Mouse (Mus musculus) midbrain, embryonic 13.5 days (tissue): ENCODE measurements around the gene Elmod3. TPM values are rescaled to one million over a fixed set of nuclear protein-coding genes. Genes with fewer than 3 reads are reported as not detected.
A peak's percentile ranks its signal among the peaks of the same experiment; 100 is the strongest.

Experiments
- ATAC-seq: fragments of 200-750 bp; cut with Nextera tagmentation; 2 replicates; pipeline ENCODE4 v1.8.0; 2017; ENCODE audit warnings: mild to moderate bottlenecking, moderate TSS enrichment, moderate library complexity
- H3K27ac ChIP-seq: fragments of 300-500 bp; sonication (generic); 2 replicates; pipeline ENCODE4 v1.5.1; 2015; ENCODE audit warnings: inconsistent platforms, mild to moderate bottlenecking, moderate library complexity
- H3K27me3 ChIP-seq: fragments of 300-500 bp; sonication (generic); 2 replicates; pipeline ENCODE4 v1.6.1; 2015; ENCODE audit warnings: mild to moderate bottlenecking, inconsistent platforms
- H3K36me3 ChIP-seq: fragments of 300-500 bp; sonication (generic); 2 replicates; pipeline ENCODE4 v1.6.1; 2015; ENCODE audit warnings: mild to moderate bottlenecking, inconsistent platforms
- H3K4me1 ChIP-seq: fragments of 300-500 bp; sonication (generic); replicated peaks from 2 replicates; pipeline ENCODE4 v1.6.1; 2015; ENCODE audit warnings: inconsistent platforms
- H3K4me2 ChIP-seq: fragments of 300-500 bp; sonication (generic); replicated peaks from 2 replicates; pipeline ENCODE4 v1.6.1; 2015; ENCODE audit warnings: moderate library complexity, mild to moderate bottlenecking, inconsistent platforms
- H3K4me3 ChIP-seq: fragments of 300-500 bp; sonication (generic); replicated peaks from 2 replicates; pipeline ENCODE4 v1.5.1; 2015; ENCODE audit warnings: mild to moderate bottlenecking, inconsistent platforms
- H3K9ac ChIP-seq: fragments of 300-500 bp; sonication (generic); replicated peaks from 2 replicates; pipeline ENCODE4 v1.6.1; 2015; ENCODE audit warnings: mild to moderate bottlenecking, inconsistent platforms
- H3K9me3 ChIP-seq: fragments of 300-500 bp; sonication (generic); 2 replicates; pipeline ENCODE4 v1.6.1; 2016; ENCODE audit warnings: mild to moderate bottlenecking, inconsistent platforms
- WGBS: fragments of 180-500 bp; shearing (Covaris S2); methylation state at CpG from one replicate; pipeline ENCODE4 v1.1.7; 2015; 5-methylcytosine and 5-hydroxymethylcytosine counted together
- polyA plus RNA-seq: library from polyadenylated mRNA; unstranded; fragments of >200 nt; fragmentation: Nextera tagmentation; extraction: Ambion mirVana; gene quantifications from 2 replicates; pipeline ENCODE4 v1.2.1, GENCODE M21; 2015

Elmod3 gene
- polyA plus RNA-seq, 1 experiment from 2014 or later: 15.7 TPM

GRCm38 (mm10) chr6:72607676-72608075, 9.5 kb upstream of the Elmod3 start:
- H3K4me2 ChIP-seq: no peak overlapping the region
- no peak overlapping the region for H3K27ac ChIP-seq
- ATAC-seq: no peak
- H3K9me3 ChIP-seq: no peaks in the 10 kb centered on the region
- H3K27me3 ChIP-seq: no peaks in the 10 kb centered on the region
- peaks cover 79% of the 10 kb centered on the region for H3K36me3 ChIP-seq
- no peaks in the 10 kb centered on the region for H3K4me1 ChIP-seq
- H3K9ac ChIP-seq: no peak overlapping the region
- 93% methylated on average over 5 of the region's 5 CpGs for WGBS
- H3K4me3 ChIP-seq: no peak overlapping the region

GRCm38 (mm10) chr6:72607060-72607459, 8.8 kb upstream of the Elmod3 start:
- Histone ChIP-seq H3K36me3 (peaks cover 76% of the 10 kb centered on the region), H3K27me3 (no peaks in the 10 kb centered on the region), H3K4me1 (no peaks in the 10 kb centered on the region), H3K9ac (no peak overlapping the region), H3K4me3 (no peak overlapping the region), H3K27ac (no peak overlapping the region), H3K9me3 (no peaks in the 10 kb centered on the region), H3K4me2 (no peak overlapping the region)
- no peak for ATAC-seq
- WGBS: 84% methylated on average over 4 of the region's 4 CpGs

DNA sequence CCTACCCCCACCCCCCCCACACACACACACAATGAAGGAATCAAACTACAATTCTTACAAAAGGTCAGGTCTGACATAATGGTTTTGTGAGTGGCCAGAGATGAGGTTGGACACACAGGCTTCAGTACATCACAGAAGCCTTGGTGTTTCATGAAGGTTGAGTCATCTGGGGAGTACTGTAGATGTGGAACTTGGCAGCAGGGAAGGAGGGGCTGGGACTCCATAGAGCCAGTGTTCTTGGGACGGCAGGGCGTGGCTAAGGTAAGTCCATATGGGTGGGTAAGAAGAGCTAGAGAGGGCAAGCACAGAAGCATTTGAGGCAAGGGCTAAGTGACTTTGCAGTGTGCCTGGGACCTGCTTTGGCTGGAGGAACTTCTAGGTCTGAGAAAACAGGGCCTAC, 5.9 kb upstream of the Elmod3 start:
- 85% methylated on average over 2 of the region's 2 CpGs for WGBS
- no peak overlapping the region for H3K4me3 ChIP-seq
- no peak for ATAC-seq
- peaks cover 48% of the 10 kb centered on the region for H3K36me3 ChIP-seq
- no peaks in the 10 kb centered on the region for H3K9me3 ChIP-seq
- no peak overlapping the region for H3K27ac ChIP-seq
- no peaks in the 10 kb centered on the region for H3K27me3 ChIP-seq
- no peak overlapping the region for H3K4me2 ChIP-seq
- H3K9ac ChIP-seq: no peak overlapping the region
- H3K4me1 ChIP-seq: peaks cover 2% of the 10 kb centered on the region; the same call in 1 of the 2 replicates

DNA sequence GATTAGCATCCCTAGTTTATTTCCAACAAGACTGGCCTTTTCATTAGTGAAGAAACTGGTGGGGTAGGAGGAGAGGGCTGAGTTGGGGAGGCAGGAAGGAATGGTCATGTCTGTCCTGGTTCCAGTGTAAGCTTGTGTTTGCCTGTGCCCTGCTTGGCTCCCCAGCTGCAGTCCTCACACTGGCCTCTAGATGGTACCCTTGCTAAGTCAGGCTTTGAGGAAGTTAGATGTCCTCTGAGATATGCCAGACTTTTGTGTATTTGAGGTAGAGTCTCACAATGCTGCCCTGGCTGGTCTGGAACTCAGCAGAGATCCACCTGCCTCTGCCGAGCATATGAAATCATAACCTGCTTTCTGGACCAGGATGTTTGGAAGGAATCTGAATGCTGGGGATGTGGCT, 3.5 kb upstream of the Elmod3 start:
- Histone ChIP-seq H3K4me2 (no peak overlapping the region), H3K36me3 (peaks cover 31% of the 10 kb centered on the region), H3K4me1 (peaks cover 19% of the 10 kb centered on the region), H3K4me3 (no peak overlapping the region), H3K9me3 (no peaks in the 10 kb centered on the region), H3K9ac (no peak overlapping the region), H3K27me3 (no peaks in the 10 kb centered on the region), H3K27ac (no peak overlapping the region)
- WGBS: 74% methylated on average over 1 of the region's 1 CpGs
- no peak for ATAC-seq

DNA sequence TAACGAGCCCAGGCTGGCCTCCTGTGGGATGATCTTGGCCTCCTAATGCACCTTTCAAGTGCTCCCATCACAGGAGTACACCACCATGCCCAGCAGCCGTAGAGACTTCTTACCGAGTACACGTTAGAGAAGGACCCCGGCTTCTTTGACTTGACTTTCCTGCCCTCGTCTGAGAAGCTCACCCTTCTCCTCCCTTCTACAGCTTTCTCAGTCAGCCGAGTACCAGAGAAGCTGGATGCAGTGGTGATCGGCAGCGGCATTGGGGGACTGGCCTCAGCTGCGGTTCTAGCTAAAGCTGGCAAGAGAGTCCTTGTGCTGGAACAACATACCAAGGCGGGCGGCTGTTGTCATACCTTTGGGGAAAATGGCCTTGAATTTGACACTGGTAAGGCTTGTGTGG, 2.6 kb upstream of the Elmod3 start:
- ATAC-seq: no peak
- 87% methylated on average over 12 of the region's 12 CpGs for WGBS
- no peak overlapping the region for H3K9ac ChIP-seq
- peaks cover 20% of the 10 kb centered on the region for H3K4me1 ChIP-seq
- no peak overlapping the region for H3K4me2 ChIP-seq
- peaks cover 21% of the 10 kb centered on the region for H3K36me3 ChIP-seq
- H3K9me3 ChIP-seq: no peaks in the 10 kb centered on the region
- H3K27me3 ChIP-seq: no peaks in the 10 kb centered on the region
- H3K4me3 ChIP-seq: no peak overlapping the region
- H3K27ac ChIP-seq: no peak overlapping the region

- ATAC-seq: no peak
- no peaks in the 10 kb centered on the region for H3K27me3 ChIP-seq
- H3K36me3 ChIP-seq: peaks cover 16% of the 10 kb centered on the region
- 81% methylated on average over 6 of the region's 6 CpGs for WGBS
- no peak overlapping the region for H3K9ac ChIP-seq
- H3K27ac ChIP-seq: no peak overlapping the region
- no peak overlapping the region for H3K4me3 ChIP-seq
- no peak overlapping the region for H3K4me2 ChIP-seq
- peaks cover 20% of the 10 kb centered on the region for H3K4me1 ChIP-seq
- no peaks in the 10 kb centered on the region for H3K9me3 ChIP-seq
These were observed 2.0 kb upstream of the Elmod3 start for GRCm38 (mm10) chr6:72600216-72600615.

DNA sequence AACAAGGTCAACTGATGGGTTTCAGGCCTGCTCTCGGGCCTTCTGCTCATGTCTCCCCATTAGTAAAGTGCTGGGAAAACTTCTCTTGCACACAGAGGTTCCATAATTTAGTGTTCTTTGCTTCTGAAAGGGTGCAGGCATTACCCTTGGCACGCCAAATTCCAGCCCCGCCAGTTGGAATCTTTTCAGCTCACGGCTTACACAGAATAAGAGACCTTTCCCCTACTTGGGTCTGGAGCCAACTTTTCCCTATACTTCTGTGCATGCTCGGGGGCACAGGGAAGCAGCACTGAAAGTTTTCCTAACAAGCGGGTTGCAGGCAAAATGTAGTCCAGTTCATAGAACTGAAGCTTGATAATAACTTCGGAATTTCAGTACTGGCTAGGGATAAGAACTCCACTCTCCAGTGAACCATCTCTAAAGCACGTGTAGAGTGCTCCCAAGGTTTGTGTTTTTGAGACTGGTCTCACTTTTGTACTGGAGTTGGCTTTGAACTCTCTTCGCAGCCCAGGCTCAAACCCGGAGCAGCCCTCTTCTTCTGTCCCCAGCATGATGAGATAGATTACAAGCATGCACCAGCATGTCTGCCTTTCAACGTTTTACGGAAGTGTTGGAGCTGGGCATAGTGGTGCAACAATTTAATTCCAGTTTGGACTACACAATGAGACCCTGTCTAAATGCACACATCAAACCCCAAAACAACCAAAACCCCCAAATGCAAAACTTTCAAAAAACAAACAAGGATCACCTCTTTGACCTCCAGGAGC, 761 bp upstream of the Elmod3 start:
- WGBS: 50% methylated on average over 12 of the region's 12 CpGs

GRCm38 (mm10) chr6:72597083-72597874, 934 bp downstream of the Elmod3 start:
- peak overlapping the region; percentile 64 for H3K4me3 ChIP-seq
- peak overlapping the region; percentile 67 for H3K4me2 ChIP-seq
- 0 out of 2 replicates have a peak, but pooled peaks cover 3% of the 10 kb centered on the region for H3K36me3 ChIP-seq
- peak overlapping the region; percentile 77 for H3K9ac ChIP-seq
- H3K27ac ChIP-seq: no peak overlapping the region
- WGBS: 56% methylated on average over 13 of the region's 13 CpGs
- no peak for ATAC-seq
- no peaks in the 10 kb centered on the region for H3K9me3 ChIP-seq
- H3K4me1 ChIP-seq: peaks cover 20% of the 10 kb centered on the region
- H3K27me3 ChIP-seq: no peaks in the 10 kb centered on the region

More for the DNA sequence above, 761 bp upstream of the Elmod3 start:
- Histone ChIP-seq H3K9me3 (no peaks in the 10 kb centered on the region), H3K27ac (peak overlapping the region; percentile 17; the same call in 1 of the 2 replicates), H3K27me3 (no peaks in the 10 kb centered on the region), H3K9ac (peak overlapping the region; percentile 77), H3K36me3 (peaks cover 6% of the 10 kb centered on the region), H3K4me2 (peak overlapping the region; percentile 67), H3K4me1 (peaks cover 20% of the 10 kb centered on the region), H3K4me3 (peak overlapping the region; percentile 64)
- ATAC-seq: no peak; the same call in none of the 2 replicates

- Histone ChIP-seq H3K9me3 (no peaks in the 10 kb centered on the region), H3K27ac (no peak overlapping the region), H3K36me3 (0 out of 2 replicates have a peak, but pooled peaks cover 3% of the 10 kb centered on the region), H3K9ac (no peak overlapping the region), H3K4me3 (no peak overlapping the region), H3K27me3 (no peaks in the 10 kb centered on the region), H3K4me1 (peaks cover 16% of the 10 kb centered on the region), H3K4me2 (no peak overlapping the region)
- ATAC-seq: no peak
- 75% methylated on average over 5 of the region's 5 CpGs for WGBS
These were observed 4.3 kb downstream of the Elmod3 start for GRCm38 (mm10) chr6:72593914-72594313.

DNA sequence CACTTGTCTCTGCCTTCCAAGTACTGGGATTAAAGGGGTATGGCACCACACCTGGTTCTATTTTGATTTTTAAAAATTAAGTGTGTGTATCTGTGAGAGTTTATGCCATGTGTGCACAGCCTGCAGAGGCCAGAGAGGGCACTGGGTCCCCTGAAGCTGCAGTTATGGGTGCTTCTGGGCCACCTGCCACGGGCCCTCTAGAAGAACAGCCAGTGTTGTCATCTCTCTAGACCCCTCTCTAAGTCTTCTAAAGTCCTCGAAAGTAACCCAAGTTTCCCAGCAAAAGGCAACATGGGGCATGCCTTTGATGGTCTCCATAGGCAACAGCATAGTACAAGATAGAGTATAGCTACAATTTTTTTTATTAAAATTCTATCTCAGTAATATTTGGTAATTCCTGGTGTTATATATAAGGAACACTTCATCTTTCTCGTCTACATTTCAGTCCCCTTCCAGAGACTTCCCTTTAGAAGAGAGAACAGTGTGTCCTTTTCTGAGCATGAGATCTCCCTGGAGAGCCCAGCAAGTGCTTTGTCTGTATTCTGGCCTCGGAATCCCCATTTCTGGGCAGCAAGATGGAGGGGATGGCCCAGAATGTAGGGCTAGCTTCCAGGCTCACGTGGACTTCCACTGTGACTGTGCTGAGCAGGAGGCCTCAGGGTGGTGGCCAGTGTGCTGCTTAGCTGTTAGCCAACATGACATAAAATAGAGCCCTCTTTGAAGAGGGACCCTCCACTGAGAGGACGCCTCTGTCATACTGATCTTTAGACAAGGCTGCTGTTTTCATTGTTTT, 5.0 kb downstream of the Elmod3 start:
- H3K4me1 ChIP-seq: peaks cover 12% of the 10 kb centered on the region
- no peaks in the 10 kb centered on the region for H3K27me3 ChIP-seq
- no peaks in the 10 kb centered on the region for H3K9me3 ChIP-seq
- 82% methylated on average over 6 of the region's 6 CpGs for WGBS
- no peak overlapping the region for H3K4me2 ChIP-seq
- no peak overlapping the region for H3K4me3 ChIP-seq
- H3K36me3 ChIP-seq: 0 out of 2 replicates have a peak, but pooled peaks cover 3% of the 10 kb centered on the region
- no peak overlapping the region for H3K9ac ChIP-seq
- no peak for ATAC-seq
- H3K27ac ChIP-seq: no peak overlapping the region

DNA sequence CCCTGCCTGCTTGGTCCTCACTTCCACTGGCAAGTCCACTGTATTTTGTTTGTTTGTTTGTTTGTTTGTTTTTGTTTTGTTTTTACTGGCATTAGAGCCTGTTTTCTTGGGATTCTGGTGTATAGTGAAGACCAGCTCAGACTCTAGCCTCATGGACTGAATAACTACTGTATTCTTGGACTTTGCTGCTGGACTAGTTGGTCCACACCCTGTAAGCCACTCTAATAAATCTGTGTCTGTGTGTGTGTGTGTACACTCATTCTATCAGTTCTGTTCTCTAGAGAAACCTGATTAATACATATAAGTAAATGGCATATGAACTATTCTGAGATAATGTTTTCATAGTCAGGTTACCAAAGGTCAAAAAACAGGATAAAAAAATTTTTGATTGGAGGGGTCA, 8.1 kb downstream of the Elmod3 start:
- H3K27me3 ChIP-seq: no peaks in the 10 kb centered on the region
- H3K9ac ChIP-seq: no peak overlapping the region
- H3K4me3 ChIP-seq: no peak overlapping the region
- 0 out of 2 replicates have a peak, but pooled peaks cover 3% of the 10 kb centered on the region for H3K36me3 ChIP-seq
- no peak overlapping the region for H3K27ac ChIP-seq
- no peak overlapping the region for H3K4me2 ChIP-seq
- no peaks in the 10 kb centered on the region for H3K9me3 ChIP-seq
- H3K4me1 ChIP-seq: no peaks in the 10 kb centered on the region
- no peak for ATAC-seq

DNA sequence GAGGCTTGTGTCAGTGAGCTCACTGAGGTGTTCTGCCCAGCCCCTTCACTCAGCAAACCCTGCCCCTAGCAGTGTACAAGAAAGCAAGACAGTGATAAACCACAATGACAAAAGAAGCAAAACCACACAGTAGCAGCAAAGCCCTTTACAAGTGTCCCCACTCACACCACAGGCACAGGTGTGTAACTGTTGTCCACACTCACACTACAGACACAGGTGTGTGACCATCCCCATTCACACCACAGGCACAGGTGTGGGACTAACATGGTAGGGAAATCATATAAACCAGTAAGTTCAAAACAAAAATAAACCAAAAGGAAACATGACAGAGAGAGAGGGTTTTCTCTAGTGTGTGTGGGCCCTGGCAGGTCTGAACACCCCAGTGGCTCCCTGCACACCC, 9.9 kb downstream of the Elmod3 start:
- Histone ChIP-seq H3K27me3 (no peaks in the 10 kb centered on the region), H3K9ac (no peak overlapping the region), H3K4me1 (no peaks in the 10 kb centered on the region), H3K9me3 (no peaks in the 10 kb centered on the region), H3K4me2 (no peak overlapping the region), H3K4me3 (no peak overlapping the region), H3K36me3 (no peaks in the 10 kb centered on the region), H3K27ac (no peak overlapping the region)
- ATAC-seq: no peak
